Mouse (Mus musculus) lung, postnatal 25 days (tissue): Measurements from ENCODE around the gene Cbfb.
"Not testable (repeated sequence)": the region's sequence is repeated elsewhere in the genome, so short reads cannot be mapped to it uniquely, and the experiment has no call there.

ENCODE experiments used
- DNase-seq: peaks from one replicate; pipeline ENCODE4 v3.0.0; 2022; ENCODE audit warnings: low spot score

Cbfb gene

DNA sequence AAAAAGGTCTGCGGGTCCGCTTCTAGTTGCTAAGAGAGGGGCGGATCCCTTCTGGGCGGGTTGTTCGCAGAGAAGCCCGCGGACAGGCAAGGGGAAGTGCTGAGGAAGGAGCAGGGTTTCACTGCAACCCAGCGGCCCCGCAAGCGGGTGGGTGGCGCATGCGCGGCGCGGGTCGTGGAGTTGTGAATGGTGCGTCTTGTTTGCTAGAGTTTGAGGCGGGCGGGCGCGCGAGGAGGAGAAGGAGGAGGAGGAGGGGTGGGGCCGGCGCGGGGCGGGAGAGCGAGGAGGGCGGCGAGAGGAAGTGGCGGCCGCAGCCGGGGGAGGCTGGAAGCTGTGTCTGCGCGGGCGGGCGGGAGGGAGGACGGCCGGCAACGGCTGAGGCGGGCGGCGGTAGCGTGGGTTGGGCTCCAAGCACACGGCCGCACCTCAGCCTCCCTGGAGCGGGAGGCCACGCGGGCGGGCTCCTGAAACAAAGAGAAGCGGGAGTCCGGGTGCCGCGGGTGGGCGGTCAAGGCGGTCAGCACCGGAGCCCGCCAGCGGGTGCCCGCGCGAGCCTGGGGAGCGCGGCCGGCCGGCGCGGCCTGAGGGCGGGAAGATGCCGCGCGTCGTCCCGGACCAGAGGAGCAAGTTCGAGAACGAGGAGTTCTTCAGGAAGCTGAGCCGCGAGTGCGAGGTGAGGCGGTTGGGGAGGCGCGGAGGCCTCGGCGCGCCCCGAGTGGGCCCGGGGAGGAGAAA, at the start of gene Cbfb:
Cbfb (plus strand) TSS at position 294 of the 735 bp plus-strand sequence.
- DNase-seq: peak; percentile 97

DNA sequence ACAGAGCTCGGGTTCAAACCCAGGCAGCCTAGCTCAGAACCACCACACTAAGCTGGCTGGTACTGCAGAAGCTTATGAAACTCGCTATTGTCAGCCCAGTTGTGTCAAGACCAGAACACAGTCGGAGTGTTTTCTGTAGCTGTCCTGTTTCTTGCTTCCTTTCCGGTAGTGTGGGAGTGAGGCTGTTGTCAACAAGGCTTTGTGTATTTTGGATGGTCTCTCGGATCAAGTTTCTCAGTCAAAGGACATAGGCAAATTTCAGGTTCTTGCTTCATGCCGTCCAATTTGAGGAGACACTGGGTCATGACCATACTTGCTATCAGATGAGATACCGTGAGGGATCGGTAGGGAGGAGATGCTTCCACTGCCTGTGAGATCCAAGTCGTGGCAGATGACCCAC, 40.6 kb upstream of the Cbfb start:
- no peak for DNase-seq

DNA sequence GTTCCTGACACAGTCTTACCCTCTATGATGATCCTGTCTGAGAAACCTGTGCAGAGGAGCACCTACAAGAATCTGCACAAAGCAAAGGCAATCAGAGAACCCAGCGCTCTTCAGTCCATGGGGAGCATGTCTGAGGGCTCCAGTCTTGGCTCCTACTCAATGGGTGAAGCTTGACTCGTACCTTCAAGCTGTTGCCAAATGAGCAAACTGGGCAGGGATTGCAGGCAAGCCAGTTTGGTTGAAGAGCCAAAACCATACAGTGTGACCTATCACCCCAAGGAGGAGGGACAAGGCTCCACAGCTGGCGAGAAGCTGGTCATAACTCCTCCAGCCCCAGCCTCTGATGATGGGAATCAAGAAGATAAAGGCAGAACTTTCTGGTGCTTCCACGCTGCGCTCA, 39.0 kb upstream of the Cbfb start, which contains the start of gene Ces4a:
Ces4a (plus strand) TSS at position 292 of the 400 bp plus-strand sequence.
- DNase-seq: no peak

DNA sequence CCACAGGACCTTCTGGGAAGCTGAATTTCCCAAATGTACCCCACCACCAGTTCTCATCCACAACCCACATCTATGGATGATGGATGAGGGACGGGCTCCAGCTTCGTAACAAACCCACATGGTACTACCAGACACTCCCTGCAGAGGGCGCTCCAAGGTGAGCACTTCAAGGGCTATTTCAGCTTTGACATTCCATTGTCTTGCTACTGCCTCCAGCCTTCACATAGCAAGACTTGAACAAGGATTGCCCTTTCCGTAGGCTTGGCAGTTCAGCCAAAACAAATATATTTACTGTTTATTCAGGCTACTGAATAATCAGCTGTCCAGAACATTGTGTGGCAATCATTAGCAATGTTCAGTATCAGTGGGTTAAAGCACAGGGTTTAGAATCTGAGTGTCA, 32.1 kb upstream of the Cbfb start:
- DNase-seq: peak; percentile 86

DNA sequence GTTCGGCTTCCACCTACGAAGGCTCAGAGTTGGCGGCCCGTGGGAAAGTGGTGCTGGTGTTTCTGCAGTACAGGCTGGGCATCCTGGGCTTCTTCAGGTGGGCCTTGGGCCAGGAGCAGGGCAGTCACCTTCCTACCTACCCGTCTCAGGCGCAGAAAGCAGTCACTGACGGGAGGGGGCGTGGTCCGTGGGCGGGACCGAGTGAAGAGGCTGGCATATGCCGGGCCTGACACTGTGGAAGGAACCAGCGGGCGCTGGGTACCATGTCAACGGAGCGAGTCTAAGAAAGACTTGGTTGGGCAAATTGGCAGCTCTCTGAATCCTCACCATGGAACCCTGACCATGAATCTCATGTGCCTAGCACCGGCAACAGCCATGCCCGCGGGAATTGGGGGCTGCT, 28.1 kb upstream of the Cbfb start:
- no peak for DNase-seq

DNA sequence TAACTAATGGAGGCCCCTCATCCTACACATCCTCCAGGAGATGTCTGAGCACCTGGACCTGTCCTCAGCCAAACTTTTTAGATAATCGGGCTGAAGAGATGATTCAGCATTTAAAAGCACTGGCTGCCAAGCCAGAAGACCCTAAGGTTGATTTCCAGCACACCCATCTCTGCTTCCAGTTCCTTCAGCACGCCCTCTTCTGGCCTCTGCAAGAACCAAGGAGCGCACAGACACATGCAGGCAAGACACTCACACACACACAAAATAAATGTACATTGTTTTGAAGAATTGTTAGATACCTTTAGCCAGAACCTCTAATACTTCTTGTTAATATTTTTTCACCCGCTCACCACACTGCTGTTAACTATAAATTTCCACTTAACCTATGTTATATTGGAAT, 18.8 kb upstream of the Cbfb start:
- DNase-seq: no peak

DNA sequence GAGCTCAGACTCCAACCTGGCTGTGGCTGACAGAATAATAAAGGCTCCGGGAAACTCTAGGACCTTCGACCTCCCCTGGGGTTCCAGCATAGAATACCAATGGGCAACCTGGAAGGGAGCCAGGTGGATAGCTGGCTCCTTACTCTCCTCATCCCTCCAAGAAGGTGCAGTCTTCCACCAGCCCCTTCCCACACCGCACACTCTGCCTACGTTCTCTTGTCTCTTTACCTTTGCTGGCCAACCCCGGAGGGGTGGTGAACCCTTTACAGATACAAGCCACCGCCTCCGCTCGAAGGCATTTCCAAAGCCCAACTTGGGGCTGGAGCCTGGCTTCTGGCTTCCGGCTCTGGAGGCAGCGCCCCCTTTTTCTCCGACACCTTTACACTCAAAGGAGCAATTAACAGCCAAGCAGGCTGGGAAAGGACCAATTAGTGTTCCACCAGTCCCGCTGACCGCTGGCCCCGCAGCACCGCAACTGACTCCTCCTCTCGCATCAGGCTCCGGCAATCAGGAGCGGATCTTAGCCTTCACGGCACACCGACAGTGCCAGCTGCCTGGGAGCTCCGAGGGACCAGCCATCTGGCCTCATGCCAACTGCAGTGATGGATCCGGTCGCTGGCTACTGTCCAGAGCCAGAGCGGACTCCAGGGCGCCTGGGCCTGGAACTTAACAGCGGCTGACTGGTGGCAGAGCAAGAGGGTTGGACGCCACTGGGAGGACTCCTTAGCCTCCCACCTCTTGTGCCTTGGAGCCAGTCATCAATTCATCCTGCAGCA, 17.7 kb upstream of the Cbfb start:
- DNase-seq: peak; percentile 60

DNA sequence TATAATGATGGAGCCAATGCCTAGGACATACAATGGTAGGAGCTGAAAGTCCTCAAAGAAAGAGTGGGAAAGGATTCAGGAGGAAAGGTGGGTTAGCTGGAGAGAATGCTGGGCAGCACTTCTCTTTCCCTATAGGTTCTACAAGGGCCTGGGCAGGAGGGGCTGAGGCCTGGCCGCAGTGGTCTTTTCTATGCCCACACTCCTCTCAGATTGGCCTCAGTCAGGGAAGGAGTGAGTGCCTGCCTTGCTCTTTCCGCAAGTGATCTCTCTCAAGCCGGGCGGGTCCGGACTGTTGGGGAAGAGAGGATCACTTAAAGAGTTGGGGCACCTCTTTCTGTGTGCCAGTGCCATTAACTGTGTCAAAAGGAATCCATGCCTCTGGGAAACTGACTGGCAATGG, 16.2 kb upstream of the Cbfb start:
- no peak for DNase-seq

DNA sequence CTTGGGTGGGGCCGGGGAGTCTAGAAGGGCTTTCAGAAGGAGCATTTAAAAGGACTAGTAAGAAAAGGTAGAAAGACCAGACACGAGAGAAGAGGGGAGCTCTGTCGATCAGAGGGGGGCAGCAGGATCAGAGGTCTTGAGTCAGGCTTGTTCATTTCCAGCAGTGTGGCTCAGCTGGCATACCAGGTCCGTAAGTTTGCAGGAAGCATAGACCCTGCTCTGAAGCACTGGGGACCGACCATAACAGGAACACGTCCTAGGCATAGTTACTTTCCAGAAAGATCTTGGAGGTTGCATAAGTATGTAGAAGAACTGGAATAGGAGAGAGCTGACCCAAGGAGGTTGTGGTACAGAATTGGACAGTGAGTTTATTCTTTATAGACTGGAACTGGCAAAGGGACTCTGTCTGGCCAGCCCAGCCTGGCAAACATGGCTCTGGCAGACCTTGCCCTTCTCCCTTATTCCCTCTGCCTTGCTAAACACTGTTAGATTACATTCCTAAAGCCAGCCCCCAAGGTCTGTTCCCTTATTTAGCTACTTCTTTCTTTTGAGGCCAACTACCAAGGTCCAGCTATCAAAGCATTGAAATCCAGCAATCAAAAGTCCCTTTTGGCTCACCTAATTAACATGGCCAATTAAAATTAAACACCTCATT, 15.3 kb upstream of the Cbfb start:
- DNase-seq: no peak

DNA sequence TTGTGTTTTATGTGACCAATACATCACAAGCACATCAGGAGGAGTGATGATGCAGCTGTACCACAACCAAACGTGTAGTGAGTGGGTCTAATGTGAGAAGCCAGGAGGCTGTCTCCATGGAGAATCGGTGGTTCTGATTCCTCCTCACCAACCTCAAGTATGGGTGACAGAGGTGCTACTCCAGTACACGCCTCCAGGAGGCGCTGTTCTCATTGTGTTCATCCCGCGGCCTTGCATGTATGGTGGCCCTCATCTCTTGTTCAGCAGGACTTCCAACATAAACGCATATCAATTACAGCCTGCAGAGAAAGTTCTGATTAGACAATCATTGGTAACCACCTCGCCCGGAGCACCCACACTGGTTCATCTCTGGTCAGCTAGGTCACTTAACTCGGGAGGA, 12.9 kb upstream of the Cbfb start:
- DNase-seq: peak; percentile 38

DNA sequence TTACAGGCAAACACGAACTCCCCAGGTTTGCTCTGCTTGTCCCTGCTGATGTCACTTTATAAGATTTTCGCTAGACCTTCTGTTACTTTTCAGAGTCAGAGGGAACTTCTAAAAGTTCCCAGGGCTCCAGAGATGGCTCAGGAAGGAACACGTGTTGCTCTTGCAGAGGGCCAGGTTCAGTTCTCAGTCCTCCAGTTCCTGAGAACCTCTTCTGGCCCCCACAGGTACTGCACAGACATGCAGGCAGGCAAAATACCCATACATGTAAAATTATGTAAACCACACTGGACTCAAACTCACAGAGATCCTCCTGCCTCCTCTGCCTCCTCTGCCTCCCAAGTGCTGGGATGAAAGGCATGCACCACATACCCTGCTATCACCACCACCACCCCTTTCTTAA, 12.4 kb upstream of the Cbfb start:
- DNase-seq: no peak

DNA sequence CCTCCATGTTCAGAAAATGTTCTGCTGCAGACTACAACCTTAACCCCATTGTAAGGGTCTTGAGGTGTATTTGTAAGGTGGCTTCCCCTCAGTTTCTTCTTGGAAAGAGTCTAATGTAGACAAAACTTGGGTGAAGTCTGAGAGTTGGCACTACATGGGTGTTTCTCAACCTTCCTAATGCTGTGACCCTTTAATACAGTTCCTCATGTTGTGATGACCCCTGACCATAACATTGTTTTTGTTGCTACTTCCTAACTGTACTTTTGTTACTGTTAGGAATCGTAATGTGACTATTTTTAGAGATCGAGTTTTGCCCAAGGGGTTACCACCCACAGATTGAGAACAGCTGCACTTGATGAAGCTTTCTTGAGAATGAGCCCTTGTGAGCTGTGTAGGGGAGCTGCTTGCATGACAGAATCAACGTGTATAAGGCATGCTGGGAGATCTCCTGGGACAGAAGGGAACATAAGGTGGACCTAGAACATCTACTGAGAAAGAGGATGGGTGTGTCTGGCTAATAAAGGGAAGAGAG, 9.3 kb upstream of the Cbfb start:
- no peak for DNase-seq

DNA sequence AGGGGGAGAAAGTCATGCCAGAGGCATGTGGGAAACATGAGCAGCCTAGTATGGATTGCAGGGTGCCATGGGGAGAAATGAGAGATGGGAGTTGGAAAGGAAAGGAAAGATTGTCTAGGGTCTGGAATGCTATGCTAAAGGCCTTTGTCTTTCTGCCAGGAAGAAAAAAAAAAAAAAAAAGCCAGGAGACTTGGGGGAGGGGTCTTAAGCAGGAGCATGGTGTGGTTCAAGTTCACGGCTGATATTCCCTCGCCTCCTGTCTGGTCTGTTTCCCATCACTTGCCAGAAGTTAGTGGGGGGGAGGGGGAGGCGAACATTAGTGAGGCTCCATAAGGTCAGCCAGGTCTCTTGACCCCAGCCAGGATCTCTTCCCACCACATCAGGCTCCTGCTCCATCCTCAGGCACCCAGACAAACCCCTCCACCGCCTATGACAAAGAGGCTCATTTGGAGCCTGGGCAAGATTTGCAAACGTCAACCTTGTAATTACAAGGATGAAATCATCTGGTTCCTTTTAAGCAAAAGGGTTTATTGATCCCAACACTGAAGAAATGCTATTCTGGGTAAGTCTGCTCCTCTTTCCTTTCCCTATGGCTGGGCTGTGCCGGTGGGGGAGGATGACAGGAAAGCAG, 6.1 kb upstream of the Cbfb start:
- no peak for DNase-seq

DNA sequence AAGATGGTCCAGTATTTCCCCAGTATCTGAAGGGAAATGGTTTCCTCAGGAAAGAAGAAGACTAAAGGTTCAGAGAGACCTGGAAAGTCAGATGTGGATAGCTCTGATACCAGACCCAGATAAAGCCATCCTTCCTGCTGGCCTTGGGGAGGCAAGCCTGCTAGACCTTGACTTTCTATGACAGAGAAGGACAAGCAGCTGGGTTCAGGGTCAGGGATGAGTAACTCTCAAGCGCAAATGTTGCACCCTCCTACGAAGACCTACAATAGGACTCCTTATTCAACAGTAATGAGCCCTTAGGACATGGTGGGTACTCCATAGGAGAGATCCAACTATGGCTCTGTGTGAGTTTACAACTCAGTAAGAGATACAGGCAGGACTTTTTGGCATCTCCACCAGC, 5.3 kb upstream of the Cbfb start:
- DNase-seq: no peak

DNA sequence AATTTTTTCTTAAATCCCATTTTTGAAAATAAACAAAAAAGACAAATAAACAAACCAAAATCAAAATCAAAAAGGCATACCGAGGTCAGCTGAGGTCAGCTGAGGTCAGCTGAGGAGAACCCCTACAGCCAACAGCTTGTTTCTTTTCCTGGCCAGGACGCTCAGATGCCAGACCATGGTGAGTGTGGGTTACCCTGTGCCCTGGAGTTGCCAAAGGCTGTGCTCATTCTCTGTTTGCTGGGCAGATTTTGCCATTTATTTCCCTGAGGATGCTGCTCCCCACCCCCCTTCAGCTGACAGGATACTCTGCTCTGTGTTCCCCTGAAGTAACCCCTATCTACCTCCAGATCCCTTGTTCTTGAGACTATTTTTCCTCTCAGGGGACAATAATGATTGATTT, 3.4 kb upstream of the Cbfb start:
- DNase-seq: no peak

DNA sequence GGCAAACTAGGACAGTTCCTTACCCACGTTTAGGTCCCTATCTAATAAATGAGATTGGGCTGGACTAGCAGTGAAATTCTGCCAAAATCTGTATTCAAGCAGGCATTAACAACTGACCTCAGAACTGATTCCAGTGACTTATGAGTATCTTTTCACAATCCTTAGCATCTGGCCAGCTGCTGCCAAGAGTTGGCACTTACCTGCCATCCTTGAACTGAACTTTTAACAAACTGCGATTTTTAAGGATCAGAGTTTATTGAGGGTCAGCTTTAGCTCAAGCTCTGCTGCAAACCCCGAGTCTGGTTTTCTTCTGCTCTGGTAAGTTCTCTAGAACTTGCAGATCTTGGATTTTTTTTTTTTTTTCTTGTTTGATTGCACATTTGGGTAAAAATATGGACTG, 892 bp upstream of the Cbfb start:
- no peak for DNase-seq

DNA sequence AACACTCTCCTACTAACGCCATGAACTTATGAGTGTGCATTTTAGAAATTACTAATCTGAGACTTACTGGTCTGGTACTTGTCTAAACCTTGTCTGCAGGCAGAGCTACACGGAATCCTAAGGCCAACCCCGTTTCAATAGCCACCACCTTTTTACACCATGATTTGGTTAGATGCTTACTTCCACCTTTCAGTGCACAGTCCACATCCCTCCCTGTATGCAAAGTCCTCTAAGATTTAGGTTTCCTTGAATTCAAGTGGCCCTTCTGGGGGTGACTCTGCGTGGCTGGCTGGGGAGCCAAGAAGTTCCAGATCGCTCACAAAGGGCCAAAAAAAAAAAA, 463 bp upstream of the Cbfb start:
- no peak for DNase-seq

DNA sequence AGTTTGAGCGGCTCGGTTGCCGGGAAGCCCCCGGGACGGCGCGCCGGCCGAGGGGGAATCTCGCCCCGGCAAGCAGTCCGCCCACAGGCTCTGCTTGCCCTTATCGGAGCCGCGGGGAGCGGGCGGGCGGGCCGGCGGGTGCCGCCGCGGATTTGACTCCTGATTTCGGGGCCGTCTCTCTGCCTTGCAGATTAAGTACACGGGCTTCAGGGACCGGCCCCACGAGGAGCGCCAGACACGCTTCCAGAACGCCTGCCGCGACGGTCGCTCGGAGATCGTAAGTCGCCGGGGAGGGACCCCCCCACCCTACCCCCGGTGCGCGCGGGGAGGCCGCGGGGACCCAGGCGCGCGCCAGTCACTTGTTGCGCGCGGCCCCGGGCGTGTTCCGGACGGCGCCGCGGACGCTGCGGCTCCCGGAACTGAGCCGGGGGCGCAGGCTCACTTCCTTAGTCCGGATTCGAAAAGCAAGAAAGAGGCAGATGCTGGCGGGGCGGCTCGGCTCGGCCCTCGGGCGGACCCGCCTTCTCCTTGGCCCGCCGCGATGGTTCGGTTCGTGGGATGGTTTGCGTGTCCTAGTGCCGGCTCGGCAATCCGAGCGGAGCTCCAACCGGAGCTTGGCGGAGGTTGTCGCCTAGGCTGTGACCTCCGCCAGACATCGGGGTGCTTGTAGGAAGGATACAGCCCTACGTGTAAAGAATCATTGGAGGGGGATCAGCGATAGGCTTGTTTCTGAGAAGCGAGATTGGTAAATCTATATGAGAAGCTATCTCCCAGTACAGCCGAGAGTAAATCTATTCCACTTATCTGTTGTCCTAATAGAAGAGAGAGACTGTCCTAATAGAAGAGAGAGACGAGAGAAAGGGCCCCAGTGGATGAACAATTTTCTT, 885 bp downstream of the Cbfb start:
- DNase-seq: peak; percentile 58

DNA sequence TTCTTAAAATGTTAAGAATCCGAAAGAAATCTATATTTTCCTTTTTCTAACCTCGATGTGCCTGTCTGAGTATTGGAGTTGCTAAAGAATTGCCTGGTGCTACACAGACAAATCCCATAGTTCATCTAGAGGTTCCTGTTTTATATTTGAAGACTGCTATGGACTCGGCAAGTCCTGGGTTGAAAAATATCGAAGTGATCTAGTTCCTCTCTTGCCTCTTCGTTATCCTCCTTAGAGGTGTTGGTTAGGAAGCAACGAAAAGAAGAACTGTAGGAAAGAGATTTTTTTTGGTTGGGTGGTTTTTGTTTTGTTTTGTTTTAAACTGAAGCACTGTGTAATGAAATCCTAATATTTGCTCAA, 1.5 kb downstream of the Cbfb start:
- DNase-seq: no peak

DNA sequence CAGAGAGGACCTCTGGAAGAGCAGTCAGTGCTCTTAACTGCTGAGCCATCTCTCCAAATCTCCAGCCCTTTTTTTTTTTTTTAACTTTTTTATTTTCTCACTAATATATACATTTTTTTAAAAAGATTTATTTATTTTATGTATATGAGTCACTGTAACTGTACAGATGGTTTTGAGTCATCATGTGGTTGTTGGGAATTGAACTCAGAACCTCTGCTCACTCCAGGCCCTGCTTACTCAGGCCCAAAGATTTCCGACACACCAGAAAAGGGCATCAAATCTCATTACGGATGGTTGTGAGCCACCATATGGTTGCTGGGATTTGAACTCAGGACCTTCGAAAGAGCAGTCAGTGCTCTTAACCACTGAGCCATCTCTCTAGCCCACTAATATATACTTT, 4.8 kb downstream of the Cbfb start:
- not testable (repeated sequence) for DNase-seq

DNA sequence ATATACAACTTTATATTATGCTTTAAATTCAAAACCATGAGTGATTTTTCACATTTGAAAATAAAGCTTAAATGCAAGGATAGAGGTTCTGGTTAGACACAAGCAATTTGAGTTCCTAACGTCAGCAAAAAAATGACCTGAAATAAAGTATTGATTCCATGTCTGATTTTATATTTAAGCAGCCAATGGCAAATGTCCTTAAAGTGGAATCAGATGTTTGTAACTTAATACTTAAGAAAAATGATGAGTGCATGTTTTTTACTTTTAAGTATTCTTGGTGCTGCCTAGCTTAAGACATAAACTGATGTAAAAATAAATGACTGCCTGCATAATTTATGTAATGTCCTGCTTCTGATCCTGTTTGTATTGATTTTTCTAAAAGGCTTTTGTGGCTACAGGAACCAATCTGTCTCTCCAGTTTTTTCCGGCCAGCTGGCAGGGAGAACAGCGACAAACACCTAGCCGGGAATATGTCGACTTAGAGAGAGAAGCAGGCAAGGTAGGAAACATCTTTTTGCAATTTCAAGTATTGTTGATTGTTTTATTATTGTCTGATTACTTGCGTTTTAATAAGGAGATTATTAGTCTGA, 7.8 kb downstream of the Cbfb start:
- DNase-seq: no peak
